Mouse (Mus musculus) B cell, adult 62 days (primary cell): ENCODE data around the gene Pck1. TPM values are rescaled to one million over a fixed set of nuclear protein-coding genes. Genes with fewer than 3 reads are reported as not detected.

Experiments used
- total RNA-seq: library from RNA; stranded (reverse); gene quantifications from 4 replicates; pipeline ENCODE4 v1.2.4, GENCODE M21; 2023

The Pck1 gene
- total RNA-seq = not detected in 4 replicates

DNA sequence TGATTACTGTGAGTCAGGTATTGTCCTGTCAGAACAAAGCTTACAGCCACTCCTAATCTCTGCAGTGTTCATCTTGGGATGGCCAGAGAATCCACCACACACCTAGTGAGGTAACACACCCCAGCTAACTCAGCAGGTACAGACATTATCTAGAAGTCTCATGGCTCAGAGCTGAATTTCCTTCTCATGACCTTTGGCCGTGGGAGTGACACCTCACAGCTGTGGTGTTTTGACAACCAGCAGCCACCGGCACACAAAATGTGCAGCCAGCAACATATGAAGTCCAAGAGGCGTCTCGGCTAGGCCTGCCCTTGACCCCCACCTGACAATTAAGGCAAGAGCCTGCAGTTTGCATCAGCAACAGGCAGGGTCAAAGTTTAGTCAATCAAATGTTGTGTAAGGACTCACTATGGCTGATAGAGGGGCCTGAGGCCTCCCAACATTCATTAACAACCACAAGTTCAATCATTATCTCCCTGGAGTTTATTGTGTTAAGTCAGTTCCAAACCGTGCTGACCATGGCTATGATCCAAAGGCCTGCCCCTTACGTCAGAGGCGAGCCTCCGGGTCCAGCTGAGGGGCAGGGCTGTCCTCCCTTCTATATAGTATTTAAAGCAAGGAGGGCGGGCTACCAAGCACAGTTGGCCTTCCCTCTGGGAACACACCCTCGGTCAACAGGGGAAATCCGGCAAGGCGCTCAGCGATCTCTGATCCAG is at the start of gene Pck1:
TSS of gene Pck1 (plus strand) at position 613 of the 716 bp plus-strand sequence.

DNA sequence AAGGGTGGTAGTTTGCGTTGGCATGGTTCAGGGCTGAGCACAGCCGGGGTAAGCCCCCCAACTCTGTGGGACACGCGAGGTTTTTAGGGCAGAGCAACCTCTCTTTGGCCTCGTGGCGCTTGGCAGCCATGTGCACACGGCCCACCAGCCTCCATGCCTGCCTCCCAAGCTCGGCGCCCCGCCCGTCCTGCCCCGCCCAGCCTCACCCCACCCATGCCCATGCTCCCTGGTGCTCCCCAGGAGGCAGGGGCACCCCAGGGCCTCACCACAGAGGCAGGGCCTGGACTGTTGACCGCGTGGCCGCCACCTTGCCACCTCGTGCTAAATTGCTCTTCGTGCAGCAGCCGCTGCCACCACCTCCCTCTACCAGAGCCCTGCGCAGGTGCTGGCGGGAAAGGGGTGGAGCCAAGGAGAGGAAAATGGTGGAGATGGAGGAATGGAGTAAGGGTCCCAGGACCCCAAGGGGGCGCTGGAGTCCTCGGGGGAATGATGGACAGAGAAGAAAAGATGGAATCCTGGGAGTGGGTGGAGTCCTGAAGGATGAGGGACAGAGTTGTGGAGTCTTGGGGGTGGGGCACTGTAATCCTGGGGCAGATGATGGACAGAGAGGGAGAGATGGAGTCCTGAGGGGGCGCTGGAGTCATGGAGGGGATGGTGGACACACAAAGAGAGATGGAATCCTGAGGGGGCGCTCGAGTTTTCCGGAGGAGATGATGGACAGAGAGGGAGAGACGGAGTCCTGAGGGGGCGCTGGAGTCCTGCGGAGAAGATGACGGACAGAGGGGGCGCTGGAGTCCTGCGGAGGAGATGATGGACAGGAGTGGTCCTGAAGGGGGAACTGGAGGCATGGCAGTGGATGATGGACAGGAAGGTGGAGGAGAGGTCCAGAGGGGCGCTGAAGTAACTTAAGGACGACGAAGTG is 33.6 kb upstream of the Pck1 start, which contains the start of gene Ctcfl:
TSS of gene Ctcfl (minus strand) at position 503 of the 922 bp plus-strand sequence.

Other genes starting within 250 kb of the Pck1 start
- not detected in 4 replicates for gene Bmp7, start 212.7 kb upstream of the Pck1 start, total RNA-seq
- gene Spo11, start 175.3 kb upstream of the Pck1 start, total RNA-seq = 0.46 to 1.2 TPM (median 0.67 TPM) in 4 replicates
- gene Rae1, start 152.9 kb upstream of the Pck1 start, total RNA-seq = 103 to 128 TPM (median 114 TPM) in 4 replicates
- gene Rbm38, start 132.6 kb upstream of the Pck1 start, total RNA-seq = 160 to 190 TPM (median 173 TPM) in 4 replicates
- not detected in 4 replicates for gene Ctcfl, start 33.5 kb upstream of the Pck1 start, total RNA-seq
- 26.2 to 37.6 TPM (median 30.7 TPM) in 4 replicates for gene Zbp1, start 65.9 kb downstream of the Pck1 start, total RNA-seq
- 1.7 to 2.6 TPM (median 2.0 TPM) in 4 replicates for gene Pmepa1, start 123.5 kb downstream of the Pck1 start, total RNA-seq